Mouse (Mus musculus): ENCODE results near the gene Nanos3.

Gene Nanos3

DNA sequence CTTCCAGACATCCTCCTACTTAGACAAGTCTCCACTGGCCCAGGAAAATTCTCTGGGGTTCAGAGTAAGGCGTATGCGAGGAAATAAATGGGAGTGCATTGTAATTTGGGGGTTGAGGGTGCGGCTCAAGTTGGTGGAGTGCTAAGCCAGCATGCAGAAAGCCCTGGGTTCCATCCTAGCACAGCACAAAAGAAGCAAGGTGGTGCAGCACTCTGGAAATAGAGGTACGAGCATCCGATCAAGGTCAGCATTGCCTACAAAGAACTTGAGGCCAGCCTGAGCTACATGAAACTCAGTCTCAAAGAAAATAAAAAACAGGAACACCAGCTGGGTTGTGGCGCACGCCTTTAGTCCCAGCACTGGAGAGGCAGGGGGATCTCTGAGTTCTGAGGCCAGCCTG is at the start of gene Nanos3:
Gene Nanos3 (minus strand): TSS at position 101 of the 400 bp plus-strand sequence.
- no peak for DNase-seq (ENCODE audit: low read depth)

GRCm38 (mm10) chr8:84233055-84233454 is 48.0 kb upstream of the Nanos3 start:
- DNase-seq (ENCODE audit: low read depth): peak; percentile 21

DNA sequence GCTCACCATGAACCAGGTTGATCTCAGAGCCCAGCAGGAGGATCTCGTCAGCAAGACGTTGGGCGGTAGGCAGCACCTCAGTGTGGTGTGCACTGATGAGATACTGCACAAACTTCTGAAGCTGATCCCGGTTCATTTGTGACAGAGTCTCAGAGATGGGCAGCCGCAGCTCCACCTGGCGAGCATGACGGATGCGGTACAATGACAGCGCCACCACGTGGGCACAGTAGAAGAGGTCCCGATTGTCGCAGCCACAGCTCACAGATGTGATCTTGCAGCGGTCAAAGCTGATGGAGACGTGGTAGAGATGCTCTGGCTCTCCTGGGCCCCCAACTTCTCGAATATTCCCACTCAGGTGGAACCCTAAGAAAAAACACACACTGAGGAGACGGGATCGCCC is 45.7 kb upstream of the Nanos3 start:
- no peak for DNase-seq (ENCODE audit: low read depth)

GRCm38 (mm10) chr8:84223322-84224029 is 38.5 kb upstream of the Nanos3 start:
- no peak for DNase-seq (ENCODE audit: low read depth)

DNA sequence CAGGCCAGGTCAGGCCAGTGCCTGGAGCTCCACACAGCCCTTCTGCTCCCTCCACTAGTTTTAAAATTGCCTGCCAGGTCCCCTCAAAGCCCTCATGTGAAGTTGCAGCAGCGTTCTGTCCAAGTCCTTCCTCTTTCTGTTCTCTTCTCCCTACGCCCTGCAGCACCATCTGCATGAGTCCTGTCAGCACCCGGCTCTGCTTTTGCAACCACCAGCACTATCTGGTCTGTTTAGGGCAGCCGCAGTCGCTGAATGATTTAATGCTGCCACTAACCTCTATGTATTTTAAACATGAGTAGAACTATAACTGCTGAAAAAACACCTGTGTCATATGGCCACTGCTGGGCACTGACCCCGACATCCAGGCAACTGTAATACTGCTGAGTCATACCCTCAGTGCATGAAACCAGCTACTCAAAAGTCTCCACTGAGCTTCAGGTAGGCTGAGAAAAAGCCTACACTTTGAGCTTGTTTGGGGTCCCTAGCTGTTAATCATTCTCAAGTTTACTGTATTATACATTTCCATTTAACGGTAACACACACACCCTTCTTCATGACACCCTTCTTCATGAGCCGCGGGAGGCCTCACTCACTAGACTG is 37.6 kb upstream of the Nanos3 start:
- peak; percentile 37 for DNase-seq (ENCODE audit: low read depth)

DNA sequence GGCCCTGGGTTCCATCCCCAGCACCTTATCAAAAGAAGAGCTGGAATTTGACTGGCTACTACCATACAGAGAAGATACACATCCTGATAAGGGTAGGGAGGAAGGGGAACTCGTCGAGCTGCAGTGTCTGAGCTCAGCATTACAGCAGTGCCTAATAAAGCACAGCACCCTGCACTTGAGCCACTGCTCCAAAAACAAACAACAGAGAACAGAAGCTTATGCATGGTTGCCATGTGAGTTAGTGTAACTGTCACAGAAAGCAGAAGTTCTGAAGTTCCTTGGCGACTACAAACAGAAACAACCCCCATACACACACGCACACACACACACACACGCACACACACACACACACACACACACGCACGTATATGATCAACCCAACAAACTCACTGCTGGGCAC is 35.1 kb upstream of the Nanos3 start:
- DNase-seq (ENCODE audit: low read depth): no peak

- DNase-seq (ENCODE audit: low read depth): no peak
Measured at GRCm38 (mm10) chr8:84218143-84218542, 33.1 kb upstream of the Nanos3 start.

DNA sequence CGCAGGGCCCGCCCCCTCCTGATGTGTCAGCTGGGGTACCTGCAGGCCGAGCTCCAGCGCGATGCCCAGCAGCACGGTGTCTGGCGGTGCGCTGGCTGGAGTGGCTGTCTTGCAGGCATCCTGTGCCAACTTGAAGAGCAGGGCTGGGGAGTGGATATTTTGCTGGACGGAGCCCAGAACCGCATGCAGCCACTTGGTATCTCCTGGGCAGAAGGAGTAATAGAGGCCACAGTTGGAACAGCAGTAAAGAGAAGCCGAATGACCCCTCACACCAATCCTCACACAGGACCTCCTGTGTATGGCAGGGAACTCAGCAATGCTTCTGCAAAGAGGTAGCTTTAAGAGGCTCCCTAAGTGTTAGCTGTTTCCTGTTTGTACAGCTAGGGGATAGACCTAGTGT is 32.2 kb upstream of the Nanos3 start:
- no peak for DNase-seq (ENCODE audit: low read depth)

DNA sequence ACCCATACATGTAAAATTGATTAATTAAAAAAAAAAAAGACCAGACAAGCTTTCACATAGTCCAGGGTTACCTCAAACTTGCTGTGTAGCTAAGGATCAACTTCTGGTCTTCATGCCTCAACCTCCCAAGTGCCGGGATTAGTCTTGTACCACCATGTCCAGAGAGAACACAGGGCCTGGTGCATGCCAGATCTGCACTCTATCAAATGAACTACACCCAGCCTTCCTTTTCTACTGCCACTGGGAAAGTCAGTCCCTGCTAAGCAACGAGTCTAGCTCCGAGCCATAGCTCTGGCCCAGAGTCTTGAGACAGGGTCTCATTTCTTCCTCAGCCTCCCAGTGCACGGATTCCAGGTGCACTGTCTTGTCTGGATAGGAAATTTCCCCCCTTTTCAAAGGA is 28.3 kb upstream of the Nanos3 start:
- DNase-seq (ENCODE audit: low read depth): no peak

- no peak for DNase-seq (ENCODE audit: low read depth)
Measured at GRCm38 (mm10) chr8:84211881-84212563, 27.0 kb upstream of the Nanos3 start.

DNA sequence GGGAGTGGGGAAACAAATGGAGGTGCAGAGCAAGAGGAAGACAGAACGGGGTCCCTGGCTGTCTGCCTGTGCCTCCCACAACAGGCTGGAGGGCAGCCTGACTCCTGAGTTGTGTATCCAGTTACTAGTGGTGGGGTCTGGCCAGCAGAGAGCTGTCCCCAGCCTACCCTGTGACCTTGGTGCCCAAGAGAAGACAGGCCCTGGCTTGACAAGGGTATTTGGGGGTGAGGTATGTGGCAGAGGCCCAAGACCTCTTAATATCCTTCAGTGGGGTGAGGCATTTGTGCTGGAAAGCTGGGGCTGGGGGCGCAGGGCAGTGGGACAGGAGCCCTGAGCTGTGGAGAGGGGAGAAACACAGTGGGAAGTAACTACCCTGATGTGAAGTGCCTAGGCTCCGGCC is 26.2 kb upstream of the Nanos3 start:
- no peak for DNase-seq (ENCODE audit: low read depth)

DNA sequence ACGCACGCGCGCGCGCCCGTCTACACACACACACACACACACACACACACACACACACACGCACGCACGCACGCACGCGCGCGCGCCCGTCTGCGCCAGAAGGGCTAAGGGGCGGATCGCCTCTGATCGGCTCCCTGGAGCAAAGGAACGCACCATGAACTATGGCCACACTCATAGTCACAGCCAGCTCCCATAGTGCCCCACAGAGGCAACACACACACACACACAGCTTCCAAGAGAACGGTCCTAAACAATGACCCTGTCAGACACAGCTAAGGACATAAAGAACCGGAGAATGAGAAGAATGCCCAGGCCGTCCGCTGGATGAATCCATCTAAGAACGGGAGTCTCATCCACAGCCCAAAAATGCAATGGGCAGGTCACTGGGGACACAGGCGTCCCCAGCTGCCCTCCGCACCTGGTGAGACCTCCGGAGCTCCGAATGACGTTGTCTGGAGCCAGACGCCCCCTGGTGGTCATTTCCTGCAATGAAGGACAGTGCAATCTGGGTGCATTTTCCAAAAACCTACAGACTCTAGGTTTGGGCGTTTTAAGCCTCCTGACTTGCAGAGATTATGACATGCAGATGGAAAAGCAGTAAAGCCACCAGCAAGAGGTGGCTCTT is 25.3 kb upstream of the Nanos3 start:
- DNase-seq (ENCODE audit: low read depth): peak; percentile 79

DNA sequence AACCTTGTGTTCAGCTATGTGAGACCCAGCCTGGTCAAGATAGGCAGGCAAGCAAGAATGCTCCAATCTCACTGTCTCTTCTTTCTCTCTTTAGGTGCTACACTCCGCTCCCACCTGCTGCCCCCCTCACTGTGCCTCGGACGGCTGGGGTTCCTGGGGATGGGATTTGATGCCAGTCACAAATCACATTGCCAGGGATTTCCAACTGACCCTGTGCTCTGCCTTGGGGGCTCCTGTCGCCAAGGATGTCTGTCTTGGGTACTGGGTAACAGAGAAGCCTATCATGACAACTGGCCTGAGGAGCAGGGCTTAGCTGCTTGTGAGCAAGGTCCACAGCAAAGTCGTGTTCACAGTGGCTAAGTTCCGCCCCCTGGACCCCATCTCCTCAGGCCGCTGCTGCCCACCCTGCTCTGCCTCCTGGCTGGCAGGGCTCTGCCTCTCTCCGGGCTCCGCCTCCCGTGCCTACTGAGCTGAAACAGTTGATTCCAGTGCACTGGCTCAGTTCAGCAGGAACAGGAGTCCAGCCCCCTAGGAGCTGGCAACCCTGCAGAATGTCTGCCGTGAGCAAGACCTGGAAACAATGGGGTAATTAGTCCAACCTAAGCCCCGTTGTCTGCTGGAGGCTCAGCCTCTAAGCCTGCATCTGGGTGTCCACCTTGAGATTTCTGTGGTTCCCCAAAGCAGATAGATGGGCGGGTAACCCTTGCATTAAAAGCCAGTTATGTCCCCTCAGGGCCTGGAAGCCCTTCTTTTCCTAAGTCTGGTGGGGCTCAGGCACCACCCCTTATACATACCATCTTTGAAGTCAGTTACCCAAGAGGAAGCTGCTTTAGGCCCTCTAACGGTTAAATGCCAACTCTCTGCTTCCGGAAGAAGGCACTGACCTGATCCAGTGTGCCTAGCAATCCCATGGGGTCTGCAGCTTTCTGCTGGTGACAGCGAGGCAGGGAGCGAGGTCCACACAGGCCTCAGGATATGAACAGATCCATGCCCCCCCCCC is 23.7 kb upstream of the Nanos3 start:
- peak; percentile 58 for DNase-seq (ENCODE audit: low read depth)

- peak; percentile 95 for DNase-seq (ENCODE audit: low read depth)
Measured at GRCm38 (mm10) chr8:84207811-84208210, 22.8 kb upstream of the Nanos3 start.

GRCm38 (mm10) chr8:84206666-84207065 is 21.6 kb upstream of the Nanos3 start:
- DNase-seq (ENCODE audit: low read depth): no peak

GRCm38 (mm10) chr8:84205073-84205472 is 20.1 kb upstream of the Nanos3 start:
- no peak for DNase-seq (ENCODE audit: low read depth)

- peak; percentile 97 for DNase-seq (ENCODE audit: low read depth)
Measured at GRCm38 (mm10) chr8:84203975-84204772, 19.2 kb upstream of the Nanos3 start.

DNA sequence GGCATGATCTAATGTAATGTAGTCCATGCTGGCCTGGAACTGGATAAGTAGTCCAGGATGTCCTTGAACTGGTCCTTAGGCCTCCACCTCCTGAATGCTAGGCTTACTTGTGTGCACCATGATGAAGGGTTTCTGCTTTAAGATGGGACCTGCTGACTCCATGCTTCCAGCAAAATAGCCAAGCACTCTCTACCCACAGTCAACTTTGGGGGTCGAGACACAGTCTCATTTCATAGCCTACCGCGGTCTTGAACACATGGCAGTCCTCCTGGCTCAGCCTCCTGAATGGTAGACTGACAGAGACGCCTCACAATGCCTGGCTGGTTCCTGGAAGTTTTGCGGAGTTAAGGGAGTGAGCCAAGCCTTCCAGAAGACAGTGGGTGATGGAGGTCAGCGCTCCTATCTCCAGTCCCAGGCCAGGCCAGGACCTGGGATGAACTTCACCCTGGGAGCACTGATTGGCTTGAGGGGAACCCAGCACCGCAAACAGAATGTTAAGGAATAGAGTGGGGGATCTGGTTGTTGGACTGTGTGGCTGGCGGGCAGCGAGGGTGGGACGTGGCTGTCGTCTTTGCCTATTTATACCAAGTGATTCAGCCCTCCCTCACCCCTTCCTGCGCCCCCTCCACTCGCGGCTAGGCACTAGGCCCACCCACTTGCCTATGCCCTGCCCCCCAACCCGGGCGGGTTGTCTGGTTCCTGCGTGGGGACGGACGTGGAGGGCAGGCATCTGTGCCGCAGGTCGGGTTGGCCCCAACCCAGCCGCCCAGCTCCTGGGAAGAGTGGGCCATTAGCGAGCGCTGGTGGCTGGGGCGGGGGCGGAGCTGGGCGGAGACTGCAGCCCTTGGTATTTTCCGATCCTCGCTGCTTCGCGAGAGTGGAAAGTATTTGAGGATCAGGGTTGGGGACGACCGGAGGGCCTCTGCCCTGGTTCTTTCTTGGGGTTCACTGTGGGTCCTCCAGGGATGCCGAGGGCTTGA is 18.2 kb upstream of the Nanos3 start:
- peak; percentile 91 for DNase-seq (ENCODE audit: low read depth)

GRCm38 (mm10) chr8:84202466-84202865 is 17.4 kb upstream of the Nanos3 start:
- peak; percentile 81 for DNase-seq (ENCODE audit: low read depth)
